Mouse (Mus musculus) liver, embryonic 16.5 days (tissue): ENCODE data around the gene Zfp560. TPM values are rescaled to one million over a fixed set of nuclear protein-coding genes. Genes with fewer than 3 reads are reported as not detected.

Source experiments
- ATAC-seq: fragments of 200-750 bp; cut with Nextera tagmentation; 2 replicates; pipeline ENCODE4 v1.8.0; 2017; ENCODE audit warnings: low read depth, mild to moderate bottlenecking, moderate number of reproducible peaks, moderate library complexity
- H3K27ac ChIP-seq: fragments of 300-500 bp; sonication (generic); 2 replicates; pipeline ENCODE4 v1.5.1; 2014; ENCODE audit warnings: mild to moderate bottlenecking, low read length
- H3K27me3 ChIP-seq: fragments of 300-500 bp; sonication (generic); 2 replicates; pipeline ENCODE4 v1.6.1; 2014; ENCODE audit warnings: low read depth, low read length, mixed read lengths; ENCODE audit not compliant: control insufficient read depth, insufficient read depth
- H3K36me3 ChIP-seq: fragments of 300-500 bp; sonication (generic); 2 replicates; pipeline ENCODE4 v1.6.1; 2014; ENCODE audit warnings: mild to moderate bottlenecking; ENCODE audit not compliant: control insufficient read depth, insufficient read depth
- H3K4me1 ChIP-seq: fragments of 300-500 bp; sonication (generic); 2 replicates; pipeline ENCODE4 v1.6.1; 2014; ENCODE audit warnings: low read depth, low read length, mixed read lengths; ENCODE audit not compliant: control insufficient read depth
- H3K4me2 ChIP-seq: fragments of 300-500 bp; sonication (generic); 2 replicates; pipeline ENCODE4 v1.6.1; 2014; ENCODE audit warnings: low read depth, low read length, mixed read lengths
- H3K4me3 ChIP-seq: fragments of 300-500 bp; sonication (generic); 2 replicates; pipeline ENCODE4 v1.5.1; 2014; ENCODE audit warnings: low read depth, mild to moderate bottlenecking, low read length
- H3K9ac ChIP-seq: fragments of 300-500 bp; sonication (generic); 2 replicates; pipeline ENCODE4 v1.6.1; 2014; ENCODE audit warnings: low read depth, low read length
- H3K9me3 ChIP-seq: fragments of 300-500 bp; sonication (generic); replicated peaks from 2 replicates; pipeline ENCODE4 v1.6.1; 2016; ENCODE audit warnings: low read length; ENCODE audit not compliant: control insufficient read depth
- WGBS: fragments of 180-500 bp; shearing (Covaris S2); extraction: QIAGEN DNeasy Blood & Tissue Kit; methylation state at CpG from one replicate; pipeline ENCODE4 v1.1.7; 2014; ENCODE audit not compliant: insufficient replicate concordance; 5-methylcytosine and 5-hydroxymethylcytosine counted together
- polyA plus RNA-seq: library from polyadenylated mRNA; unstranded; fragments of >200 nt; fragmentation: Nextera tagmentation; extraction: Ambion mirVana; gene quantifications from 2 replicates; pipeline ENCODE4 v1.2.1, GENCODE M21; 2015

Zfp560 gene
- polyA plus RNA-seq: 7.8 and 9.6 TPM in 2 replicates

GRCm38 (mm10) chr9:20384532-20385342, at the start of gene Zfp560:
Gene Zfp560, minus strand, starts transcription at chr9:20385177.
- Histone ChIP-seq H3K4me2 (peak within 1 kb of the TSS; percentile 65), H3K4me1 (no peaks in the 10 kb centered on the region), H3K9me3 (no peaks in the 10 kb centered on the region), H3K36me3 (no peaks in the 10 kb centered on the region), H3K9ac (peak within 1 kb of the TSS; percentile 71), H3K27ac (peak within 1 kb of the TSS; percentile 13; the same call in 1 of the 2 replicates), H3K27me3 (no peaks in the 10 kb centered on the region), H3K4me3 (peak within 1 kb of the TSS; percentile 66)
- 2% methylated on average over 40 of the region's 40 CpGs for WGBS
- ATAC-seq: peak; percentile 100

GRCm38 (mm10) chr9:20430004-20430403, 45.0 kb upstream of the Zfp560 start:
- no peak overlapping the region for H3K27ac ChIP-seq
- H3K4me3 ChIP-seq: no peak overlapping the region
- no peaks in the 10 kb centered on the region for H3K9me3 ChIP-seq
- no peaks in the 10 kb centered on the region for H3K4me1 ChIP-seq
- H3K36me3 ChIP-seq: no peaks in the 10 kb centered on the region
- no peak overlapping the region for H3K9ac ChIP-seq
- 60% methylated on average over 3 of the region's 3 CpGs for WGBS
- no peak for ATAC-seq
- H3K27me3 ChIP-seq: no peaks in the 10 kb centered on the region
- H3K4me2 ChIP-seq: no peak overlapping the region

- Histone ChIP-seq H3K9me3 (no peaks in the 10 kb centered on the region), H3K36me3 (no peaks in the 10 kb centered on the region), H3K4me2 (no peak overlapping the region), H3K27me3 (no peaks in the 10 kb centered on the region), H3K4me1 (no peaks in the 10 kb centered on the region), H3K27ac (no peak overlapping the region), H3K4me3 (no peak overlapping the region), H3K9ac (no peak overlapping the region)
- whole genome bisulfite sequencing: 15% methylated on average over 1 of the region's 1 CpGs
- no peak for ATAC-seq
Measured at GRCm38 (mm10) chr9:20411460-20411859, 26.5 kb upstream of the Zfp560 start.

- Histone ChIP-seq H3K36me3 (no peaks in the 10 kb centered on the region), H3K9ac (no peak overlapping the region), H3K4me3 (no peak overlapping the region), H3K4me2 (no peak overlapping the region), H3K9me3 (no peaks in the 10 kb centered on the region), H3K27ac (no peak overlapping the region), H3K4me1 (no peaks in the 10 kb centered on the region), H3K27me3 (no peaks in the 10 kb centered on the region)
- WGBS: 66% methylated on average over 2 of the region's 2 CpGs
- ATAC-seq: no peak
Measured at GRCm38 (mm10) chr9:20409319-20409718, 24.3 kb upstream of the Zfp560 start.

- Histone ChIP-seq H3K9ac (peak overlapping the region; percentile 71), H3K36me3 (no peaks in the 10 kb centered on the region), H3K27ac (peak overlapping the region; percentile 13; the same call in 1 of the 2 replicates), H3K27me3 (no peaks in the 10 kb centered on the region), H3K4me3 (peak overlapping the region; percentile 66), H3K9me3 (no peaks in the 10 kb centered on the region), H3K4me1 (no peaks in the 10 kb centered on the region), H3K4me2 (peak overlapping the region; percentile 65)
- 11% methylated on average over 16 of the region's 16 CpGs for WGBS
- ATAC-seq: peak; percentile 49
Measured at GRCm38 (mm10) chr9:20385343-20385703, 346 bp upstream of the Zfp560 start.

- Histone ChIP-seq H3K27me3 (no peaks in the 10 kb centered on the region), H3K9me3 (no peaks in the 10 kb centered on the region), H3K9ac (no peak overlapping the region), H3K4me3 (no peak overlapping the region), H3K36me3 (no peaks in the 10 kb centered on the region), H3K27ac (no peak overlapping the region), H3K4me1 (no peaks in the 10 kb centered on the region), H3K4me2 (no peak overlapping the region; the same call in 1 of the 2 replicates)
- WGBS: 77% methylated on average over 7 of the region's 7 CpGs
- no peak for ATAC-seq
Measured at GRCm38 (mm10) chr9:20383659-20384058, 1.3 kb downstream of the Zfp560 start.

GRCm38 (mm10) chr9:20374712-20375111, 10.3 kb downstream of the Zfp560 start:
- no peaks in the 10 kb centered on the region for H3K9me3 ChIP-seq
- H3K4me3 ChIP-seq: no peak overlapping the region
- H3K9ac ChIP-seq: no peak overlapping the region
- WGBS: 88% methylated on average over 1 of the region's 1 CpGs
- no peak overlapping the region for H3K4me2 ChIP-seq
- H3K27me3 ChIP-seq: no peaks in the 10 kb centered on the region
- H3K36me3 ChIP-seq: no peaks in the 10 kb centered on the region
- no peaks in the 10 kb centered on the region for H3K4me1 ChIP-seq
- ATAC-seq: no peak
- H3K27ac ChIP-seq: no peak overlapping the region

DNA sequence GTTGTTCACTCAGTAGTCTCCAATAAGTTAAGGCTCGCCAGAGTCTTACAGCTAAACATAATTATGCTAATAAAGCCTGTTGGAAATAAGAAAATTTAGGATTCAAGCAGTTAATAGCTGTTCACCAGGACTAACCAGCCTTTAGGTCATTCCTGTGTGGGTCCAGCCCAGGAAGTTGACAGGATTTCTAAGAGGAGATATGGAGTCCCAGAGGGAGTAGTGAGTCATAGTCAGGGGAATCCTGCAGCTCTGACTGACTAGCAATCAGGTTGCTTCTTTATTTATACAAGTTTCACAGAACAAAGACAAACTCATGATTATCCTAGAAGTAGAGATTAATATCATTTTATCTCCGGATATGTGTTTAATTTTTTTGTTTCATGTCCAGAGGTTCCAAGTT, 17.7 kb downstream of the Zfp560 start:
- Histone ChIP-seq H3K4me3 (no peak overlapping the region), H3K4me1 (no peaks in the 10 kb centered on the region), H3K27ac (no peak overlapping the region), H3K27me3 (no peaks in the 10 kb centered on the region), H3K9me3 (no peaks in the 10 kb centered on the region), H3K4me2 (no peak overlapping the region), H3K36me3 (no peaks in the 10 kb centered on the region), H3K9ac (no peak overlapping the region)
- no peak for ATAC-seq
- WGBS: 63% methylated on average over 2 of the region's 2 CpGs

GRCm38 (mm10) chr9:20348501-20348900, 36.5 kb downstream of the Zfp560 start:
- Histone ChIP-seq H3K9ac (no peak overlapping the region), H3K27ac (no peak overlapping the region), H3K9me3 (no peaks in the 10 kb centered on the region), H3K36me3 (peaks cover 9% of the 10 kb centered on the region; the same call in 1 of the 2 replicates), H3K4me1 (no peaks in the 10 kb centered on the region), H3K27me3 (no peaks in the 10 kb centered on the region), H3K4me2 (no peak overlapping the region), H3K4me3 (no peak overlapping the region)
- no peak for ATAC-seq
- WGBS: 79% methylated on average over 4 of the region's 4 CpGs
